Mouse (Mus musculus) central nervous system, embryonic 11.5 days (tissue): ENCODE results near the gene Cilp2. TPM values are rescaled to one million over a fixed set of nuclear protein-coding genes. Genes with fewer than 3 reads are reported as not detected.

Experiments used
- polyA plus RNA-seq: library from polyadenylated mRNA; depleted of rRNA; stranded (reverse); fragments of >200 nt; gene quantifications from 2 replicates; pipeline ENCODE4 v1.2.3, GENCODE M21; 2012; rRNA removed

Cilp2 gene
- polyA plus RNA-seq, result 0.48 and 0.56 TPM in 2 replicates

GRCm38 (mm10) chr8:69887289-69888243 is at the start of gene Cilp2:
TSS of gene Cilp2 (minus strand) at chr8:69887687.

GRCm38 (mm10) chr8:69902163-69903062 is 14.9 kb upstream of the Cilp2 start, which contains the start of the genes Tssk6, Ndufa13 and Yjefn3:
TSS of gene Tssk6 (plus strand) at chr8:69902184.
TSS of gene Ndufa13 (minus strand) at chr8:69902558.
TSS of gene Yjefn3 (minus strand) at chr8:69902712.

GRCm38 (mm10) chr8:69832298-69832853 is 55.1 kb downstream of the Cilp2 start, which contains the start of gene Pbx4:
TSS of gene Pbx4 (plus strand) at chr8:69832491.

Other genes with a start within 250 kb of the Cilp2 start
- gene Zfp964, start 233.2 kb downstream of the Cilp2 start, polyA plus RNA-seq, result 1.3 and 2.7 TPM in 2 replicates
- 19.3 and 22.5 TPM in 2 replicates for gene Zfp869, start 177.0 kb downstream of the Cilp2 start, polyA plus RNA-seq
- gene Zfp963, start 137.7 kb downstream of the Cilp2 start, polyA plus RNA-seq, result 7.0 and 9.9 TPM in 2 replicates
- 2.1 and 3.8 TPM in 2 replicates for gene Gm20422, start 112.8 kb downstream of the Cilp2 start, polyA plus RNA-seq
- gene Atp13a1, start 96.5 kb downstream of the Cilp2 start, polyA plus RNA-seq, result 59.4 and 66.4 TPM in 2 replicates
- gene Zfp866, start 96.5 kb downstream of the Cilp2 start, polyA plus RNA-seq, result 33.2 and 41.6 TPM in 2 replicates
- 24.2 and 39.2 TPM in 2 replicates for gene Gmip, start 79.0 kb downstream of the Cilp2 start, polyA plus RNA-seq
- 3.5 and 6.5 TPM in 2 replicates for gene Lpar2, start 65.3 kb downstream of the Cilp2 start, polyA plus RNA-seq
- 21.8 and 28.1 TPM in 2 replicates for gene Pbx4, start 55.2 kb downstream of the Cilp2 start, polyA plus RNA-seq
- 0.50 and 0.51 TPM in 2 replicates for gene Tssk6, start 14.5 kb upstream of the Cilp2 start, polyA plus RNA-seq
- gene Ndufa13, start 14.9 kb upstream of the Cilp2 start, polyA plus RNA-seq, result 106 and 170 TPM in 2 replicates
- gene Yjefn3, start 15.0 kb upstream of the Cilp2 start, polyA plus RNA-seq, result 5.5 and 10.0 TPM in 2 replicates
- gene Gatad2a, start 108.7 kb upstream of the Cilp2 start, polyA plus RNA-seq, result 70.6 and 123 TPM in 2 replicates
- 48.0 and 84.9 TPM in 2 replicates for gene Mau2, start 155.0 kb upstream of the Cilp2 start, polyA plus RNA-seq
- 27.0 and 29.2 TPM in 2 replicates for gene Sugp1, start 155.1 kb upstream of the Cilp2 start, polyA plus RNA-seq
- 4.4 and 5.1 TPM in 2 replicates for gene Tm6sf2, start 185.2 kb upstream of the Cilp2 start, polyA plus RNA-seq
- 0.08 and 0.17 TPM in 2 replicates for gene Hapln4, start 195.8 kb upstream of the Cilp2 start, polyA plus RNA-seq
- gene Ncan, start 233.2 kb upstream of the Cilp2 start, polyA plus RNA-seq, result 24.0 and 32.7 TPM in 2 replicates
- 14.4 and 18.8 TPM in 2 replicates for gene Nr2c2ap, start 243.6 kb upstream of the Cilp2 start, polyA plus RNA-seq